Mouse (Mus musculus): ENCODE data around the gene Ephb4. TPM values are rescaled to one million over a fixed set of nuclear protein-coding genes. Genes with fewer than 3 reads are reported as not detected.

The Ephb4 gene
- polyA plus RNA-seq, 1 experiment from 2014 or later: 8.6 TPM

- WGBS: 14% methylated on average over 29 of the region's 30 CpGs
- peak within 1 kb of the TSS; percentile 60 for H3K4me2 ChIP-seq (replicated peaks)
- ATAC-seq: peak; percentile 89
- no peaks in the 10 kb centered on the region for H3K27me3 ChIP-seq
- H3K9ac ChIP-seq (replicated peaks): peak within 1 kb of the TSS; percentile 70
- peak within 1 kb of the TSS; percentile 42 for H3K4me3 ChIP-seq (replicated peaks)
- peaks cover 41% of the 10 kb centered on the region for H3K36me3 ChIP-seq
- H3K9me3 ChIP-seq: no peaks in the 10 kb centered on the region
- H3K4me1 ChIP-seq (replicated peaks): peaks cover 36% of the 10 kb centered on the region
- peak within 1 kb of the TSS; percentile 61 for H3K27ac ChIP-seq
Measured at GRCm38 (mm10) chr5:137314193-137315083, 35.5 kb upstream of the Ephb4 start, which contains the start of gene Trip6. Gene Trip6, minus strand, starts transcription at chr5:137314404.

- Histone ChIP-seq H3K4me3 (replicated peaks) (no peak overlapping the region), H3K27me3 (no peaks in the 10 kb centered on the region), H3K36me3 (peaks cover 42% of the 10 kb centered on the region), H3K4me1 (replicated peaks) (peaks cover 36% of the 10 kb centered on the region), H3K27ac (no peak overlapping the region), H3K9ac (replicated peaks) (peak overlapping the region; percentile 70; the same call in 1 of the 2 replicates), H3K4me2 (replicated peaks) (no peak overlapping the region; the same call in 1 of the 2 replicates), H3K9me3 (no peaks in the 10 kb centered on the region)
- WGBS: 38% methylated on average over 30 of the region's 30 CpGs
- ATAC-seq: no peak
Measured at GRCm38 (mm10) chr5:137315084-137315903, 34.6 kb upstream of the Ephb4 start.

- Histone ChIP-seq H3K27ac (no peak overlapping the region), H3K4me3 (replicated peaks) (no peak overlapping the region), H3K9ac (replicated peaks) (no peak overlapping the region), H3K36me3 (peaks cover 56% of the 10 kb centered on the region), H3K9me3 (no peaks in the 10 kb centered on the region), H3K27me3 (no peaks in the 10 kb centered on the region), H3K4me1 (replicated peaks) (peaks cover 31% of the 10 kb centered on the region), H3K4me2 (replicated peaks) (no peak overlapping the region)
- 91% methylated on average over 8 of the region's 8 CpGs for WGBS
- ATAC-seq: no peak
Measured at GRCm38 (mm10) chr5:137317361-137317760, 32.5 kb upstream of the Ephb4 start.

DNA sequence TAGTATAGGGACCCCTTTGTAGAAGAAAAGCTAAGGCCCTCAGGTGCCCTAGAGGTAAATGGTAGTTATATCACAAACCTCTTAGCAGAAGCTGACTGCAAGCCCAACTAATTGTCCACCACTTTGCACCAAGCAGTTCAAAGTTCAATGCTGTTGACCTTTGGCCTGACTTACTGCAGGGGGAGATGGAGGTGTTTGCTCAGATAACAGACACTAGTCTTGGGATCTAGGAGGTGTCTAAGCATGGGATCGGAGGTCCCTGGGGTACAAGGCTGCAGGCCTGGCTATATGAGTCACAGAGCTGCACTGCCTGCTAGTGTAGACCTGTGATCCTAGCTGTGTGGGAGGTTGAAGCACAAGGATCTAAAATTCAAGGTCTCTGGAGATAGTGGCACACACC, 31.3 kb upstream of the Ephb4 start:
- no peaks in the 10 kb centered on the region for H3K9me3 ChIP-seq
- no peak overlapping the region for H3K4me3 ChIP-seq (replicated peaks)
- H3K4me2 ChIP-seq (replicated peaks): no peak overlapping the region
- peaks cover 19% of the 10 kb centered on the region for H3K4me1 ChIP-seq (replicated peaks)
- no peak overlapping the region for H3K9ac ChIP-seq (replicated peaks)
- no peak overlapping the region for H3K27ac ChIP-seq
- WGBS: 85% methylated on average over 1 of the region's 1 CpGs
- no peak for ATAC-seq
- peaks cover 65% of the 10 kb centered on the region for H3K36me3 ChIP-seq
- H3K27me3 ChIP-seq: no peaks in the 10 kb centered on the region

GRCm38 (mm10) chr5:137320996-137321395, 28.9 kb upstream of the Ephb4 start:
- Histone ChIP-seq H3K9me3 (no peaks in the 10 kb centered on the region), H3K9ac (replicated peaks) (no peak overlapping the region), H3K36me3 (peaks cover 80% of the 10 kb centered on the region), H3K4me3 (replicated peaks) (no peak overlapping the region), H3K4me2 (replicated peaks) (no peak overlapping the region), H3K27ac (no peak overlapping the region), H3K27me3 (no peaks in the 10 kb centered on the region), H3K4me1 (replicated peaks) (no peaks in the 10 kb centered on the region)
- ATAC-seq: no peak
- WGBS: 92% methylated on average over 3 of the region's 3 CpGs

DNA sequence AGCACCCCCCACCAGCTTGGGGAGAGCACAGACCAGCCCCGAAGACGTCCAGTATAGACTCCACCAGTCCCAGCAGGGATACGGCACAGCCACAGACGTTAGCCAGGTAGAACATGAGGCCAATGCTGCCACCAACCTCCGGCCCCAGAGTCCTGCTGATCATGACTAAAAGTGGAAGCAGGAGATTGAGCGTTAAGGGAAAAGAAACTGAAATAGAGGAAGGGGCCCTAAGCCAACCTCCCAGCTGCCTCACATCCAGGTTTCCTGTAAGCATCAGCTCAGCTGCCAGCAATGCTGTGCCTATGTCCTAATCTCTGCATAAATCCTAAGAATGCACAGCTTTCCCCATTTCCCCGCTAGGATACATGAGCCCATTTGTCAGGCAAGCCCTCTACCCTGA, 19.0 kb upstream of the Ephb4 start:
- no peak overlapping the region for H3K27ac ChIP-seq
- H3K9ac ChIP-seq (replicated peaks): 0 out of 2 replicates have a peak overlapping the region, but pooled peaks have one; percentile 19
- ATAC-seq: no peak
- H3K4me2 ChIP-seq (replicated peaks): no peak overlapping the region
- H3K27me3 ChIP-seq: no peaks in the 10 kb centered on the region
- 85% methylated on average over 7 of the region's 7 CpGs for WGBS
- H3K9me3 ChIP-seq: no peaks in the 10 kb centered on the region
- peaks cover 16% of the 10 kb centered on the region for H3K4me1 ChIP-seq (replicated peaks)
- no peak overlapping the region for H3K4me3 ChIP-seq (replicated peaks)
- H3K36me3 ChIP-seq: peaks cover 30% of the 10 kb centered on the region

GRCm38 (mm10) chr5:137332857-137333511, 16.9 kb upstream of the Ephb4 start:
- Histone ChIP-seq H3K36me3 (peaks cover 15% of the 10 kb centered on the region), H3K27ac (peak overlapping the region; percentile 78), H3K9ac (replicated peaks) (peak overlapping the region; percentile 86), H3K4me1 (replicated peaks) (peaks cover 16% of the 10 kb centered on the region), H3K4me2 (replicated peaks) (peak overlapping the region; percentile 89), H3K4me3 (replicated peaks) (peak overlapping the region; percentile 64), H3K27me3 (0 out of 2 replicates have a peak, but pooled peaks cover 3% of the 10 kb centered on the region), H3K9me3 (no peaks in the 10 kb centered on the region)
- 16% methylated on average over 15 of the region's 15 CpGs for WGBS
- no peak for ATAC-seq

DNA sequence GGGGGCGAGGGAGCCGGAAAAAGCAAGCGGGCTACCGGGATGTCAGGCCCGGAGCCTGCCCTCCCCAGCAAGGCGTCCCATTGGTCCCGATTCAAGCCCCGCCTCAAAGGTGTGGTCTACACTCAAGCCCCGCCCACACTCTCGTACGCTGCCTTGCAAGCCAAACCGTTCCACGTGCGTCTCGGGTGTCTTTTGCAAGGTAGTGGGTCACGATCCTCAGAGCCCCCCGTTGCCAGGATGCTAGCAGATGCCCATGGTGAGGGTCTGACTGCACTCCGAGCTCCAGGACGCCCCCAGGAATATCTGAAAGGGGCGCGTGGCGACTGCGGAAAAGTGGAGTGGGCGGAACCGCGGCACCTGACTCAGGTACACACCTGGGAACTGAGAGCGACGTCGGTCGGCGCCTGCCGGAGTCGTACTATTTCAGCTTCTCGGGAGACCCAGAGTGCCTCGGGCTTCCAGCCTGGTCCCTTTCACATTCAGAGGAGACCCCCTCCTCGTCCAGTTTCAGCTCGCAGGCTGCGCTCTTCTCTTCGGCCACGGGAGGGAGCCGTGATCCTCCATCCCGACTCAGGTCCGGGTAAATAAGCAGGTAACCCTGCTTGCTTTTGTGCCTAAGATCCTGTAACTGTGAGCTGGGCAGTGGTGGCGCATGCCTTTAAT, 16.3 kb upstream of the Ephb4 start, which contains the start of gene Slc12a9:
TSS of gene Slc12a9 (minus strand) at position 86 of the 663 bp plus-strand sequence.
- Histone ChIP-seq H3K27ac (peak within 1 kb of the TSS; percentile 78), H3K9ac (replicated peaks) (peak within 1 kb of the TSS; percentile 86), H3K4me1 (replicated peaks) (peaks cover 17% of the 10 kb centered on the region), H3K36me3 (peaks cover 10% of the 10 kb centered on the region), H3K27me3 (0 out of 2 replicates have a peak, but pooled peaks cover 3% of the 10 kb centered on the region), H3K4me3 (replicated peaks) (peak within 1 kb of the TSS; percentile 64), H3K9me3 (no peaks in the 10 kb centered on the region), H3K4me2 (replicated peaks) (peak within 1 kb of the TSS; percentile 89)
- WGBS: under 1% methylated on average over 44 of the region's 44 CpGs
- ATAC-seq: peak; percentile 87

- 58% methylated on average over 10 of the region's 10 CpGs for WGBS
- Histone ChIP-seq H3K9ac (replicated peaks) (no peak overlapping the region), H3K4me3 (replicated peaks) (peak overlapping the region; percentile 64; the same call in 1 of the 2 replicates), H3K9me3 (no peaks in the 10 kb centered on the region), H3K27me3 (0 out of 2 replicates have a peak, but pooled peaks cover 3% of the 10 kb centered on the region), H3K27ac (no peak overlapping the region), H3K36me3 (peaks cover 10% of the 10 kb centered on the region), H3K4me2 (replicated peaks) (peak overlapping the region; percentile 89; the same call in 1 of the 2 replicates), H3K4me1 (replicated peaks) (peaks cover 24% of the 10 kb centered on the region)
- ATAC-seq: no peak
Measured at GRCm38 (mm10) chr5:137334317-137334716, 15.6 kb upstream of the Ephb4 start.

DNA sequence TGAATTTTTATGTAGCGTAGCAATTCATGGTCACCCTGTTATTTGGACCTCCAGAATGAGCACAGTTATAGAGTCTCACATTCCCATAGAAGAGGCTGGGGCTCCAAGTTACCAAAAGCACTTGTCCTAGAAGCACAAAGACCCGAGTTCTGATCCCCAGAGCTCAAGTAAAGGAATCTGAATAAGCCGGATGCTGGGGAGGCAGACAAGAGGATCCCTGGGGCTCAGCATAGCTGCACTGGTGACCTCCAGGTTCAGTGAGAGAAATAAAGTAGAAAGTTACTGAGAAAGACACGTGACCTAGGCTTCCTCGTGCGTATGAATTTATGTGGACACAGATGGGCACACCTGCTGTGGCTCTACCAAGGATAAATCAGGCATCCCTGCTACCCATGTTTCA, 14.8 kb upstream of the Ephb4 start:
- no peak for ATAC-seq
- H3K27me3 ChIP-seq: 0 out of 2 replicates have a peak, but pooled peaks cover 3% of the 10 kb centered on the region
- H3K36me3 ChIP-seq: peaks cover 3% of the 10 kb centered on the region; the same call in 1 of the 2 replicates
- H3K9me3 ChIP-seq: no peaks in the 10 kb centered on the region
- WGBS: 66% methylated on average over 6 of the region's 6 CpGs
- H3K4me3 ChIP-seq (replicated peaks): no peak overlapping the region
- H3K9ac ChIP-seq (replicated peaks): no peak overlapping the region
- H3K4me1 ChIP-seq (replicated peaks): peaks cover 31% of the 10 kb centered on the region
- no peak overlapping the region for H3K4me2 ChIP-seq (replicated peaks)
- H3K27ac ChIP-seq: no peak overlapping the region

DNA sequence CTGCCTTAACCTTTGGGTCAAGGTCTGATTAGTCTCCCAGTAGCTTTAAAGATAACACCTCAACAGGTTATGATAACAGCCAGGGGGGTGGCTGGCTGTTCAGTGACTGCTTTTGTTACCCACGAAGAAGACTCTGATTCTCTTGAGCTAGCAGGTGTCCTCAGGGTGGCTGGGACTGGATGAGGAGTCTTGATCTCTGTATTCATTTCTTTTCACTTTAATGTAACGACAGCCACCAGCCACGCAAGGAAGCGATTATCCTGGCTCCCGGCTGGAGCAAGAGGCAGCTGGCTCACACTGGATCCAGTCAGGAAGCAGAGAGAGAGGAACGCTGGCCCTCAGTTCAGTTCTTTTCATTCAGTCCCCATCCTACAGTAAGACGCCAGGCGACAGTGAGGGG, 12.7 kb upstream of the Ephb4 start:
- no peak overlapping the region for H3K4me2 ChIP-seq (replicated peaks)
- H3K4me1 ChIP-seq (replicated peaks): peaks cover 27% of the 10 kb centered on the region
- no peaks in the 10 kb centered on the region for H3K36me3 ChIP-seq
- H3K9me3 ChIP-seq: no peaks in the 10 kb centered on the region
- 0 out of 2 replicates have a peak, but pooled peaks cover 3% of the 10 kb centered on the region for H3K27me3 ChIP-seq
- H3K4me3 ChIP-seq (replicated peaks): no peak overlapping the region
- ATAC-seq: no peak
- H3K27ac ChIP-seq: no peak overlapping the region
- H3K9ac ChIP-seq (replicated peaks): no peak overlapping the region
- 56% methylated on average over 8 of the region's 8 CpGs for WGBS
